Mouse (Mus musculus): Measurements from ENCODE around the gene Hils1.
"Not testable (repeated sequence)": the region's sequence is repeated elsewhere in the genome, so short reads cannot be mapped to it uniquely, and the experiment has no call there.

The Hils1 gene

DNA sequence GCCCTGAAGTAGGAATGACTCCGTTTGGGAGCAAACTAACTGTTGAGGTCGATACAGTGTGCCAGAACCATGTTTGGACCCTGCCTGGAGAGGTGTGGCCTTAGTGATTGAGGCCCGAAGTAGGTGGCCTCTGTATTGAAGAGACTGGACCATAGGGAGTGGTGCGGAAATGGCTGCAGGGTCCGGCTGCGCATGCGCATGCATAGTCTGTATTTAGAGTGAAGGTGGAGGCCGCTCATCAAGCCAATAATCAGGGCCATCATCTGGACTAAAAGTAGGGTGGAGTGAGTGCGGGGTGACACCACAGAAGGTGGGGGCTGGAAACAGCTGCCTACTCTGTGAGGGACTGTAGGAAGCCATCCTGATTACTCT lies 9.7 kb upstream of the Hils1 start:
- no peak for DNase-seq

DNA sequence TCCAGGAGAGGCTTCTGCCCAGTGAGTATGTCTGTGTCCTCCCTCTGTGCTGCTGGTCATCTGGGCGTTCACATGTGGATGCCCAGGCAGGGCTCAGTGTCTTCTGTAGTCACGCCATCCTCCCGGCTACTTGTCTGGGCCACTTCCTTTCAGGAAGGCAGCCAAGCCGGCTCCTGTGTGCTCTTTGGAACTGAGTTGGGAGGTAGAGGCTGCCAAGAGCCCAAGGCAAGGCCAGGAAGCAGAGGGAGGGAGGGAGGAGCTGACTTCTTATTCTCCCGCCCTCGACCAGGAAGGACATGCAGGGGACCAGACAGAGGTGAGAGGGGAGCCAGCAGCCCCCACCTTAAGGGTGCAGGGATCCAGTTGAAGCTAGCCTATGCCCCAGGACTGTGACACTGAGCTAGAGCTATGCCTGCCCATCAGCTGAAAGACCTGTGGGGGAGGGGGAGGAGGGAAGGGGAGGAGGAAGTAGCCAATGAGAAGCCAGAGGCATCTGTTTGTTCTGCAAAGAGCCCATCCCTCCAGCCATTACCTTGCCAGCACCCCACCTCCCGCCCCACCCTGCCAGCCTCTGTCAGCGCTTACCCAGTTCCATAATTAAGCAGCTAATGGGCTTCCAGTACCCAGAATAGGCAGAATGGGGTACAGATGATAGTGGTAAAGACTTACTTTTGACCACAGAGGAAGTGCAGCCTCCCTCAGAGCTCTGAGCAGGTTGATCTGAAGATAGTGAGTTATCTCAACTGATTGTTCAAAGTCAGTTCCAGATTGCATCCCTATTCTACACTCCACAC lies 9.1 kb upstream of the Hils1 start:
- DNase-seq, result no peak

DNA sequence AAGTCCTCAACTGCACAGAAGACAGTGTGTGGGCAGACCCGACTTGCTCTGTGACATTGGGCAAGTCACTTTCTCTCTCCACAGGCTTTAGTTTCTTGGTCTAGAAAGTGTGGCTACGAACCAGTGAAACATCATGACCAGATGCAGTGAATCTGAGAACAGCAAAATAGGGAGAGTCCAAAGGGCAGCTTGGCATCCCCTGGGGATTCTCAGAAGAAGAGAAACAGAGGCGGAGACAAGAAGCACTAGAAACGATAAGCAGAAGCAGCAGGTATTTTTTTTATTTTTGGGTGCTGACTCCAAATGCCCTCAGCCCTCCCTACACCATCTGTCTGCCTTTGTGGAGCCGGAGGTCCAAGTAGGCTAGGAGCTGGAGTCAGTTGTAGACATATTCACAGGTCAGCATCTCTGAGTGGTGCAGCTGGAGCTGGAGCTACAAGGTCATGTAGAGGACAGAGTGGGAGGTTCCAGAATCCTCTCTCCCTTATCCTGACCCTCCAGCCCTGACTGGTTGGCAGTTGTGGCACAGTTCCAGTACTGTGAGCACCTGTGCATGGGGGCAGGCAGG lies 4.8 kb upstream of the Hils1 start:
- DNase-seq, result no peak

DNA sequence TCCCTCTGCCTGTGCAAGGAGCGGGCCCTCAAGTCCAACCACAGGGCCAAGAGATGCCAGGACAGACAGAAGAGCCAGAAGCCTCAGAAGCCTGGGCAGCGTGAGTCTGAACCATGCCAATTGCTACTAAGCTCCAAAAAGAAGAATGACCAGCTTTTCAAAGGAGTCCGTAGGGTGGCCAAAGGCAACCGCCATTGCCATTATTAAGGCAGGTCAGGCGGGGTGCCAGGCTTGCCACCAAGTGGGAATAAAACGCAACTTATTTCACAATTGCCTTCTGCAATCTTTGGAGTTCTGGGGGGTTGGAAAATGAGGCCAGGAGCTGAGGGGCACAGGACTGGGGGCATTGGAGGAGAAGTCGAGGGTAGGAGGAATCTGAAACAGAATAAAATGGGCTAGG lies 794 bp downstream of the Hils1 start:
- no peak for DNase-seq

DNA sequence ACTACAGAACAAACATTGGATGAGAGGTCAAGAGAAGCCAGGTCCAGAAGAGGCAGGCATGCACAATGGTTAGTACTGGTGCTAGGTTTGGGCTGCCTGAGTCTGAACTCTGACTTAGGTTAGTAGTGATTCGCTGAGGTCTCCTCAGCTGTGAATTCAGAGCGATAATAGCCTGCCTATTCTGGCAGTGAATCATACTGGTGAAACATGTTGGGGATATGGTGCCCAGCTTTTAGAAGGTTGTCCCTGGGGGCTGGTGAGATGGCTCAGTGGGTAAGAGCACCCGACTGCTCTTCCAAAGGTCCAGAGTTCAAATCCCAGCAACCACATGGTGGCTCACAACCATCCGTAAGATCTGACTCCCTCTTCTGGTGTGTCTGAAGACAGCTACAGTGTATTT lies 2.3 kb downstream of the Hils1 start:
- DNase-seq, result not testable (repeated sequence)

DNA sequence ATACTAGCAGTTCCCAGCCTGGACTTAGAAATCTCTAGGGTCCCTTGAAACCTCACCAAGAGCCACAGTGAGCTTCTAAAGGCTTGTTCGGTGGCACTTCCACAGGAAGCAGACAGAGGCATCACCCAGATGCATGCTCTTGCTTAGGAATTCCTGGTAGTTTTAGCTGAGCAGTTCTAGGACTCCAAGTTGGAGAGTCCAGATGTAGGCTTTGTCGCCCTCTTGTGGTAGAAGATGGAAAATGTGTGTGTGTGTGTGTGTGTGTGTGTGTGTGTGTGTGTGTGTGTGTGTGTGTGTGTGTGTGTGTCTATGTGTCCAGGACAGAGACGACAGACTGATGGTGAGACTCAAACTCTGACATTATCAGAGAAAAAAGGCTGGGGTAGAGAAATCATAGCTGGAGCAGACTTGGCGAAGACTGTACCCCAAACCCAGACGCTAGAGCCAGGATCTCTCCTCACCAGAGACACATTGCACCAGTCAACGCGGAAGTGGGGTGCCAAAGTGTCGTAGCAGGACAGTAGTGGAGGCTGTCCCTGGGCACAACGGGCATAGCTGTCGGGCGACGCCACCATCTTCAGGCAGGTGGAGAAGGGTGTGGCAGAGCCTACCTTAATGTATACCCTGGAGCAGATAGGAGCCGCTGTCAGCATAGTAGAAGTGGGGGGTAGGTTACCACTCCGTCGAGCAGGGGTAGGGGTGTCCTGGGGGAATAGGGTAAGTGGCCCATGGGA lies 3.0 kb downstream of the Hils1 start:
- peak; percentile 66 for DNase-seq

DNA sequence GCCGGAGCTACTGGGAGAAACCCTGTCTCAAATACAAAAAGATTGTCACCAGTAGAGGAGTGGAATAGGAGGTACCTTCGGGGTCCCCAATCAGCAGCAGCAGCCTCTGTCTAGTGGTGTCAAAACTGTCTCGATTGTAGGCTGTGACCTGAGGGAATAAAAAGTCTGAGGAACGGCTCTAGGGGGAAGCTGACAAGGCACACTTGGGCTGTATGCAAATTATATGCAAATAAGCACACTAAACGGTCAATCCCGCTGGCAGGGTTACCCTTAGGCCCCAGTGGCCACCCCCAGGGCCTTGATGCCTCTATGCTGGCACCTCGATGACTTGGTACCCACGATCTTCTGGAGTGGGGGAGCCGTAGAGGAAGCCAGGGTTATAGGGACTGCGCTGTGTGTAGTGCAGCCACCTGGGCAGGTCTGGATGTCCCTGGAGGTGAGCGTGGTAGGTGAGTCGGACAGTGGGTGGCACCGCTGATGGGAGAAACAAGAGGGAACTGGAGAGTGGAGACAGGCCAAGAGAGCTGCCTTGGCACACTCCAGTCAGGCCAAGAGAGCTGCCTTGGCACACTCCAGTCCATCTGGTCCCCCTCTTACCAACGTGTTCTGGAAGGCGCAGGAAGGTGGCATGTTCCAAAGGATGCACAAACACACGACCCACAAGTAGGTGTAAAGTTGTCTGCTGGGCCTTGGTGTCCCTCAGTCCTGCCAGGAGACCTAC lies 4.7 kb downstream of the Hils1 start:
- peak; percentile 47 for DNase-seq

DNA sequence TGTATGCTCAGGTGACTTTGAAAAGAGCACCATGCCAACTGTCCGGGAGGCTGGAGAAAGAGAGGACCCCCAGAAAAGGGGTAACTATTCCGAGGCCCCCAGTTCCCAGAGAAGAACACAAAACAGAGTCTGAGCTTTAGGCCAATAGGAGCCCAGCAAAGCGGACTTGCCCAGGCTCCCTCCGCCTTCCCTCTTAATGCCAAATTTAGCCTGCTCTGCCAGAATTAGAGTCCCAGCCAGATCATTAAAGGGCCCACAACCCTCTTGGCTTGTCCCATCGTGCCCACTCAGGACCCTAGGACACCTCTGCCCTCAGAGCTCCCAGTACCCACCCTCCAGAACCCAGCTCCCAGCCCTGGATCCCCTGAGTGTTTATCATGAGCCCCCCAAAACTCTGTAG lies 5.5 kb downstream of the Hils1 start:
- DNase-seq, result no peak

DNA sequence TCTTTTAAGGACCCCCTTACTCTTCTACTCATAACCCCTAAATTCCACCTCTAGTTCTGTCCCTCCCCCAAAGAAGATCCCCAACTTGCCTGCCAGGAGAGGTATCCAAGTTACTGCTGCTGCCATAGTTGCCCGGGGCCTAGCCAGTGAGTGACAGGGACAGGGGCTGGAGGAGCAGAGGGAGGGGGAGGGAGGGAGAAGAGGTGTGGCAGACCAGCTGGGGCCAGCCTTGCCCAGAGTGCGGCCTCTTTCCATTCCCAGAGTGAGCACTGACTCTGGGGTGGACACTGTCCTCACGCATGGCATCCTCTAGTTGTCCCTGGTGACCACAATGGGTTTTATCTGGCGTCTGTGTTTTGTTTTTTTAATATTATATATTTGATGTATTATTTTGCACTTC lies 5.9 kb downstream of the Hils1 start:
- DNase-seq, result no peak

DNA sequence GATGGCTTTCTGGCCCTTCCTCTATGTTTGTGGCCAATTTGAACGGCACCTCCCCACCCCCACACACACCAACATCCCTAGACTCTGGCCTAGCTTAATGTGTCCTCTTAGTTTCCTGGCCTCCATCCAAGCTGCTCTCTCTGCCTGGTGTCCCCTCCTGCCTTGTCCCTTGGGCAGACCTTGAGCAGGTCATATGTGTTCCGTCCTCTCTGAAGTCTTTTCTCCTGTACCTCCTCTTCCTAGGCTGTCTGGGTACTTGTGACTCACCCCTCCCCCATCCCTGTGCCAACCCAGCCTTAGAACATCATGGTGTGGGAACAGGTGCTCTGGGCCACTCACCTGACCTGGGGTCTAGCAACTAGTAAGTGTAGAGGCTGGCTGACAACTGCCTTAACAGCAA lies 7.6 kb downstream of the Hils1 start:
- DNase-seq, result no peak

DNA sequence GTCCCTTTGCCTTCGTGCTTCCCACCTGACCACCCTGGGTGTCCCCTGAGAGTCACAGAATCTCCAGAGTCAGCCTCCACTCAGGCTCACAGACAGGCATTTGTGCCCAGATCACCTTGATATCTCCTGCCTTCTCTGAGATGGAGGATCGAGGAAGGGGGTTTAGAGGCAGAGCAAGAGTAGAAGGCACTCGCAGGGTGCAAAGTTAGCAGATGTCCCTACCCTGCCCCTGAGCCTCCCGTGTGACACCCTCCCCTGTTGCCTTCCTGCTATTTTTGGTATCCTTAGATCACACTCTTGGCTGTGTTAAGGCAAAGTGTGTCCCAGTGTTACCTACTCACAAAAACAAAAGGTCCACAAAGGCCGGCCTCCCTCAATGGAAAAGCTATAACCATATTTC lies 8.8 kb downstream of the Hils1 start, which contains the start of gene Sgca:
Gene Sgca, minus strand, starts transcription at position 129 of the 400 bp plus-strand sequence.
- DNase-seq, result no peak

DNA sequence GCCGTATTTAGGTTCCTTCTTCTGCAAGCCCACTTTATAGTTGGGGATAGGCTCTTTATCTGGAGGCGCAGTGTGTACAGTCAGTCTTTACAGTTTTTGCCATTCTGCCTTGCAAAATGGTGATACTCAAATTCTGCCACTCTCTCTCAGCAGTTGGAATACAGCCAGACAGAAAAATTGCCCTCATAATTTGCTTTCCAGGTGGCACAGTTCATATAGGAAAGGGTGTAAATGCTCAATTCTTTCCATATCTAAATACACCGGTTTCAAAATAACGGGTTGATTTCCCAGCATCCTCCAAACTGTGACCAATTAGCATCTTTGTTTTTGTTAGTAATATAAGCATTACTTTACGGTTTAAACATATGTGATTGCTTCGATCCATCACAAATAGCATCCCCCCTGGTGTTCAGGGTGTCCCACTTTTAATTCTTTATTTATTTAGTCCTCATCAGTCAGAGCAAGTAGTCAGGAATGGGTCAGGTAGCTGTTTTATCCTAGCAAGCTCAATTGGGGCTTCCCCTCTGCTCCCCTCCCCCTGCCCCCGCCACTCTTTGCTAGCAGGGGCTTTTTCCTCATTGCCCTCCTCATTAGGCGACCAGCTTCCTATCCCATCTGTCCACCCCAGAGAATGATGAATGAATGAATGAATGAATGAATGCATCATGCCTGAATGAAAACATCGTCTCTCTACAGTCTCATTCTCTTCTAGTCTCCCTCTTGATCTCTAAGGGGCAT lies 11.0 kb downstream of the Hils1 start:
- no peak for DNase-seq

DNA sequence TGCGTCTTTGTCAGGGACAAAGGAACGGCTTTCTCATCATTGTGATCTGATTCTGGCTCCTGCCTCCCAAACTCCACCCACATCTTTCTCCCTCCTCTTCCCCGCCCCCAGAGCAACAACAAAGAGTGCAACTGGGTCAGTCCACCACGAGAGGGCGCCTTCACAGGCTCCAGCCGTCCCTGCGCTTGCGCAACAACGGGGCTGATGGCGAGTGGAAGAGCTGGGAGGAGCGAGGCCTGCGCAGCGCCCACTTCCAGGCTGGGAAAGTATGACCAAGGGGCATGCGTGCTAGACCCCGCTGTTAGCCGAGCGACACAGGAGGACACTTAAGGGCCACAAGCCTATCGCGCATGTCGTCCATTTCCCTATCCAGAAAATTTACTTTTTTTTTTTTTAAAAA lies 11.6 kb downstream of the Hils1 start:
- peak; percentile 98 for DNase-seq

DNA sequence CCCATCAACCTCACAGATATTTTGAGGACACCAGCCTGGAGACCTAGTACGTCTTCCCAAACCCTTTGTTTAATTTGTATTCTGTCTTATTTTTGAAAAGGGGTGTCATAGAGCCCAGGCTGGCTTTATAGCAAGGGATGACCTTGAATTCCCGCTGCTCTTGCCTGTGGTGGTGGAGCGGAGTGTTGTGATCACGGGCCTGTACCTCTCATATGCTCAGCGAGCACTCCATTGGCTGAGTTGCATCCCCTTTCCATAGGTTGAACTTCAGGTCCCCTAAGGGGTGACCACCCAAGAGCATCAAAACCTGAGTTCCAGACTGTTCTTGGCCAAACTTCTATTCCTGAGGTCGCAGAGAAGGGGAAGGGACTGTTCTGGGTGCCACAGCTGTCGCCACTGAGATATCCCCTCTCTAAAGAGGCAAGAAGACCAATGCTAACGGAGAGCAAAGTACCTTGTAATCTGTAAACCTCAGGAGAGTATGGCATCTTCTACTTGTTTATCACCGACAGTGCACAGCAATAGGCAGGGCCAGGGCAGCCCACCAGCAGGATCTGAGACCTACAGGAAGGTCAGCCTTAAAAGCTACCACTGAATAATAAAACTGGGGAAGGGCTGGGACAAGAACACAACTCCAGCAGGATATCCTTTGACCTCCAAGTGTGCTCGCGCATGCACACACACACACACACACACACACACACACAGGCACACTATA lies 12.2 kb downstream of the Hils1 start:
- DNase-seq, result no peak

DNA sequence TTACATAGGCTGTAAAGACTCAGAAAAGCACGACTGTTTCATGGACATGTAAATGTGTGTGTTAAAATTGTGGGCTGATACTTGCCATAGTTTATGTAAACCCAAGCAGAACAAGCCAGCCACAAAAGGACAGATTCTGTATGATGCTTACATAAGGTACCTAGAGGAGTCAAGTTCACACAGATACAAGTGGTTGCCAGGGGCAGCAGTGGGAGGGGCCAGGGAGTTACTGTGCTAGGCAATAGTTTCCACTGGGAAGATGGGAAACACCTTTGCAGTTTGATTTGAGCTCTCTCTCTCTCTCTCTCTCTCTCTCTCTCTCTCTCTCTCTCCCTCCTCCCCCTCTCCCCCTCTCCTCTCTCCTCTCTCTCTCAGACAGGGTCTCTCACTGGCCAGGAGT lies 17.7 kb downstream of the Hils1 start:
- no peak for DNase-seq

DNA sequence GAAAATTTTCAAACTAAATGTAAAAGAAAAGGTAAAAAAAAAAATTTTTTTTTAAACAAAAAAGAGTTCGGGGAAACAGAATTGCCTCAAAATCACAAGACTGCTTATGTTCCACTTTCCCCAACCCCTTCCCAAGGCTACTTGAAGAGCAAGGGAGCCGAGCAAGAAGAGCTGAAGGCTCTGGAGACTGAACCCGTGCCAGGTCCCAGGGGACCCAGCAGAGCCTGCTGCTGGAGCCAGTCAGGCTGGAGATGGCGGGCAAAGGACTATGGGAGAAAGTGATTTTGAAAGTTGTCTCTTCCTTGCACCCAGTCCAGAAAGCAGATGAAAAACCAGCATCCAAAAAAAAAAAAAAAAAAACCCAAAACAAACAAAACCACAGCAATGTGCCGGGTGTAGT lies 18.4 kb downstream of the Hils1 start:
- no peak for DNase-seq

DNA sequence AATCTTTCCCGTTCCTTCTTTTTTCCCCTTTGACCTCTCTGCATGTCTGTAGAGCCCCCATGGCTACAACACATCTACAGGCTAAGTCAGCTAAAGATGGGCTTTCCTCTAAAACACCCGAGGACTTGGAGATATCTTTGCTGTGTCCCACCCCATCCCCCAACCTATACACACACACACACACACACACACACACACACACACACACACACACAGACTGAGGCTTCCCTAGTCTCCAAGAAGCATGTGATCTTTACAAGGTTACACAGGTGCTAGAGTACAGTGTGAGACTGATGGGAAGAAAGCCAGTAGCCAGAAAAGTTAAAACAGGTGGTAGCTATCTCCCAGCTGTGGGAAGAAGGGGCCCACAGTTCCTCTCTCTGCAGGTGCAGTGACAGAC lies 19.0 kb downstream of the Hils1 start:
- no peak for DNase-seq

DNA sequence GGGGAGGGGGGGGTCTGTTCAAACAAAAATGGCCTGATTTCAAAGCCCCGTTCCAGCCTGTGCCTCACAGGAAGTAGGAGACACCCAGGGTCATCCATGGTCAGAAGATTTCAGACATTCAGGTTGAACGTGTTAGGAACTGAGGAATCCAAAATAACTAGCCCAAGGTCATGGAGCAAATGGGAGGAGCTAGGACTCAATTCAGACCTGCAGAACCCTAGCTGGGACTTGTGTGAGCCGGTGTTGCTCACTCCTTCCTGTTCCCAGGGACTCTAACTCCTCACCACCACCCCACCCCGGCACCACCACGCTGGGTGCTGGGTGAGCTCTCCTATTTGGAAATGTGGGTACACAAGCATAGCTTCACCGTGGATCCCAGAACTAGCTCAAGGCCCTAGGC lies 19.9 kb downstream of the Hils1 start:
- no peak for DNase-seq

DNA sequence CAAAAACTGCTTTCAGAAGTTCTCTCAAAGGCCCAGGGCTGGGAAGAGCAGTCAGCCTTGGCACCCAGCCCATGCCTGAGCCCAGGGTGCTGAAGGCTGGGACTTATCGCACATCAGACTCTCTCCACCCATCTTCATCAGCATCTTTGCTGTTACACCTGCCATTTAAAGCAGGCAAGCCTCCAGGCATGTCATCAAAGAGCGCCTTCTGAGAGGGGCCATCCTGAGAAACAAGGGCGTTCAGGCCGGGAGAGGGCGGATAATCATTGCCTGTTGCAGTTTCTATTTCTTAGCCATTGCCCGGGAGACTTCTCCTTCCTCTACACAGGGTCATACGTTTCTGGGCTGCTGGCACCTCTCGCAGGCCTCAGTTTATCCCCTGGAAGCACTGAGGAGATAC lies 20.5 kb downstream of the Hils1 start:
- peak; percentile 27 for DNase-seq

DNA sequence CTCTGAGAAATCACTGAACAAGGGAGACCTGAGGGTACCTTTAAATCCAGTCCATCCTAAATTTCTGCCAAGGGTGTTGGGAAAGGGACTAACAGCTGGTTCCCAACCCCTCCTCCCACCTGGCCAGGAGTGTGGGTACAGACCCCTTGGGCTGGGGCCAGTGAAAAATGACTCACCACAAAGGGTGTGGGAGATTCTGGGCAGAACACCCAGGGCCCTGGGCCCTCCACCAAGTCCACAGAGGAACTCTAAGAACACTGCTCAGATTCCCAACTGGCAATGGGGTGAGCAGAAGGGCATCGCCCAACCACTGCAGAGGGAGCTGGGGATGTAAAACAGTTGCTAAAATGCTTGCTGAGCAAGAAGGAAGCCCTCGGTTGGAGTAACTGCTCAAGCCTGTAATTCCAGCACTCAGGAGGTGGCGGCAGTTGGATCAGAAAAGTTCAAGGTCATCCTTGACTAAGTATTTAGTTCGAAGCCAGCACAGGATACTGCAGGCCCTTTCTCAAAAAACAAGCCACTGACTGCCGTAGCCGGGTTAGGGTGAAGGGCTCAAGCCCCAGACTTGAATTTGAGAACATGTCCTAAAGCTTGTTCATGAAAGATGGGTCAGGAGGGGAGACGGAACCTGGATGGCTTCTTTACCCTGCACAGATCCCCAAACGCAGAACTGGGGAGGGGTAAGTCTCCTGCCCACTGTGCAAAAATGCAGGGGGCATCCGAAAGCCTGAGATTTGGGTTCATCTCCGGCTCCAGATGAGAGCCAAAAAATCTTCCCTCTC lies 21.6 kb downstream of the Hils1 start:
- peak; percentile 46 for DNase-seq

DNA sequence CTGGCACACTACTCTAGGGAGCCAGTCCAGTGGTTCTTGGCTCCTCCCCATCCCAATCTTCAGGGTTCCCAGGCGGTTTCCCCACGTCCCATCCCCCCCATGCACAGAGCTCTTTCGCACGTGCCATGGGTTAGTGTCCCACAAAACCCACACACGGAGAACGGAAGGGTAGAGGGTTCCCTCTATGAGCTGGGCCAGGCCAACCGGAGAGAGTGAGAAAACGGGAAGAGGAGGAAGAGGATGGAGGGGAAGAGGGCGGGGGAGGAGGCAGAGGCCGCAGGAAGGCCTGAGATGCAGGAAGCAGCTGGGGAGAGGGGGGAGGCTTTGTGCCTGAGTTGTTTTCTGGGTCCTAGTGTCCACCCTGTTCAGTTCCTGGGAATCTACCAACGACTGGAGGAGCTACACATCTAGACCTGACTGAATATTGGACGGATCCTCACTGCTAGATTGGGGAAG lies 22.2 kb downstream of the Hils1 start:
- DNase-seq, result peak; percentile 80

Measured in cerebellum, adult 8-10 months (tissue).